Comparison of ENCODE assay signal across 24 mouse cellular contexts in genomic region chr5:35578411-35578810, GRCm38 (mm10). TPM values are rescaled to one million over a fixed set of nuclear protein-coding genes. Genes with fewer than 3 reads are reported as not detected.
DNase-seq lines count a peak whose midpoint lies in the region; ATAC-seq and TF ChIP-seq lines count a peak whose summit lies in the region.
"Had no signal": no experiment of that assay in that cellular context is flagged by ENCODE, and none has a peak within 500 bp of the region (broad histone marks: within the 10 kb centered on the region; RNA-seq: fewer than 3 reads in every experiment).

No protein-coding gene starts in this region.

- no peak for TF ChIP-seq CTCF in MEL (IDR thresholded peaks at IDR 0.05 in 2 of 3, conservative IDR thresholded peaks at IDR 0.05 in 1 of 3; ENCODE audit: control insufficient read depth in 1 of 3, insufficient read depth in 1 of 3, low read depth in 2 of 3, low read length in 3 of 3, poor library complexity in 1 of 3, severe bottlenecking in 1 of 3)

- no peaks in the 10 kb centered on the region for H3K36me3 ChIP-seq in kidney, embryonic 16.5 days (ENCODE audit: insufficient read depth, low read length)
- peaks cover 5% of the 10 kb centered on the region for H3K36me3 ChIP-seq in kidney, embryonic 15.5 days
- peaks cover 0 to 18% of the 10 kb centered on the region in 2 experiments; a peak in 2 of 4 replicates for H3K36me3 ChIP-seq in MEL (ENCODE audit: control insufficient read depth in 1 of 2, insufficient read depth in 2 of 2, low read length in 2 of 2)
- no peaks in the 10 kb centered on the region for H3K36me3 ChIP-seq in midbrain, embryonic 13.5 days
- H3K36me3 ChIP-seq: embryonic facial prominence, embryonic 12.5 days; forebrain, embryonic 15.5 days had no signal

- no peak overlapping the region for H3K9ac ChIP-seq in kidney, embryonic 16.5 days (replicated peaks; ENCODE audit: low read length)
- H3K9ac ChIP-seq in kidney, embryonic 15.5 days, result no peak overlapping the region
- H3K9ac ChIP-seq in MEL (ENCODE audit: control insufficient read depth, low read depth, low read length, poor library complexity, severe bottlenecking), result peak overlapping the region; percentile 30
- H3K9ac ChIP-seq in midbrain, embryonic 13.5 days (replicated peaks), result no peak overlapping the region
- H3K9ac ChIP-seq: embryonic facial prominence, embryonic 12.5 days; forebrain, embryonic 13.5 days; forebrain, embryonic 15.5 days had no signal

- ATAC-seq in kidney, embryonic 16.5 days (ENCODE audit: low FRiP score, low TSS enrichment), result no peak
- no peak for ATAC-seq in kidney, embryonic 15.5 days (replicated peaks; ENCODE audit: low FRiP score)
- ATAC-seq in midbrain, embryonic 13.5 days, result no peak
- ATAC-seq: CD4-positive, CD25-positive, alpha-beta regulatory T cell, adult 4 months; forebrain, embryonic 13.5 days; forebrain, embryonic 15.5 days had no signal

- peak; percentile 51 for DNase-seq in kidney, adult 11 months
- no peak for DNase-seq in kidney, postnatal 10 days
- peak; percentile 47 to 59 for DNase-seq in kidney, adult 8-10 months
- DNase-seq in kidney, postnatal 36 days, result peak; percentile 52 to 54
- no peak for DNase-seq in MEL (ENCODE audit: low read depth, low spot score)
- DNase-seq: adrenal gland, adult 8-10 months; adrenal gland, postnatal 14 days; adrenal gland, postnatal 36 days; B cell, adult 2 months; cerebellum, adult 11-12 months; cerebellum, adult 2 months; cerebellum, adult 9-10 months; cerebellum, postnatal 10 days; cerebellum, postnatal 25 days had no signal

- TF ChIP-seq RAD21 in MEL (IDR thresholded peaks at IDR 0.05; ENCODE audit: low read depth, low read length), result no peak

- no peak for TF ChIP-seq EP300 in MEL (IDR thresholded peaks at IDR 0.05; ENCODE audit: low read depth in 1 of 2, low read length in 2 of 2)

- H3K4me3 ChIP-seq in kidney, embryonic 16.5 days (ENCODE audit: low read length), result no peak overlapping the region
- H3K4me3 ChIP-seq in kidney, embryonic 15.5 days (replicated peaks), result no peak overlapping the region
- H3K4me3 ChIP-seq in MEL (ENCODE audit: control insufficient read depth in 1 of 2, insufficient read depth in 1 of 2, low read depth in 2 of 2, low read length in 2 of 2), result peak overlapping the region; percentile 4 to 13; a peak in 2 of 4 replicates
- no peak overlapping the region for H3K4me3 ChIP-seq in midbrain, embryonic 13.5 days (replicated peaks)
- H3K4me3 ChIP-seq: embryonic facial prominence, embryonic 10.5 days; embryonic facial prominence, embryonic 12.5 days; forebrain, embryonic 13.5 days; forebrain, embryonic 15.5 days had no signal

- H3K27me3 ChIP-seq in kidney, embryonic 16.5 days (ENCODE audit: insufficient read depth, low read length), result no peaks in the 10 kb centered on the region
- H3K27me3 ChIP-seq in kidney, embryonic 15.5 days, result peaks cover 15% of the 10 kb centered on the region
- no peaks in the 10 kb centered on the region for H3K27me3 ChIP-seq in MEL (ENCODE audit: control insufficient read depth in 1 of 2, insufficient read depth in 2 of 2, low read length in 2 of 2)
- H3K27me3 ChIP-seq in midbrain, embryonic 13.5 days, result peaks cover 26% of the 10 kb centered on the region

- no peak overlapping the region for H3K4me2 ChIP-seq in kidney, embryonic 16.5 days (replicated peaks; ENCODE audit: low read depth, low read length)
- no peak overlapping the region for H3K4me2 ChIP-seq in kidney, embryonic 15.5 days
- H3K4me2 ChIP-seq in midbrain, embryonic 13.5 days (replicated peaks), result no peak overlapping the region
- H3K4me2 ChIP-seq: embryonic facial prominence, embryonic 12.5 days; forebrain, embryonic 13.5 days; forebrain, embryonic 15.5 days had no signal

- no peaks in the 10 kb centered on the region for H3K9me3 ChIP-seq in kidney, embryonic 16.5 days (ENCODE audit: low read length)
- H3K9me3 ChIP-seq in kidney, embryonic 15.5 days (replicated peaks), result no peaks in the 10 kb centered on the region
- no peaks in the 10 kb centered on the region for H3K9me3 ChIP-seq in MEL (replicated peaks; ENCODE audit: insufficient read depth, low read length)
- no peaks in the 10 kb centered on the region for H3K9me3 ChIP-seq in midbrain, embryonic 13.5 days
- H3K9me3 ChIP-seq: embryonic facial prominence, embryonic 10.5 days; embryonic facial prominence, embryonic 12.5 days; forebrain, embryonic 13.5 days; forebrain, embryonic 15.5 days; G1E had no signal

- 80% methylated on average over 2 of the region's 2 CpGs for WGBS in kidney, embryonic 16.5 days
- 72% methylated on average over 2 of the region's 2 CpGs for WGBS in kidney, embryonic 15.5 days
- WGBS in midbrain, embryonic 13.5 days, result 75% methylated on average over 2 of the region's 2 CpGs

- H3K79me2 ChIP-seq in MEL (ENCODE audit: control insufficient read depth, insufficient read depth, low read length, poor library complexity), result peaks cover 12% of the 10 kb centered on the region

- no peak overlapping the region for H3K27ac ChIP-seq in kidney, embryonic 16.5 days (ENCODE audit: low read length)
- no peak overlapping the region for H3K27ac ChIP-seq in kidney, embryonic 15.5 days
- H3K27ac ChIP-seq in MEL (ENCODE audit: control insufficient read depth, low read depth, low read length), result peak overlapping the region; percentile 36
- no peak overlapping the region for H3K27ac ChIP-seq in midbrain, embryonic 13.5 days
- H3K27ac ChIP-seq: embryonic facial prominence, embryonic 10.5 days; embryonic facial prominence, embryonic 12.5 days; forebrain, embryonic 13.5 days; forebrain, embryonic 15.5 days had no signal

- no peak for TF ChIP-seq POLR2A in MEL (IDR thresholded peaks at IDR 0.05; ENCODE audit: control insufficient read depth in 1 of 2, insufficient read depth in 1 of 2, low read depth in 1 of 2, low read length in 2 of 2, poor library complexity in 1 of 2)

- peaks cover 22% of the 10 kb centered on the region for H3K4me1 ChIP-seq in kidney, embryonic 16.5 days (ENCODE audit: insufficient read depth, low read length)
- H3K4me1 ChIP-seq in kidney, embryonic 15.5 days, result peaks cover 19% of the 10 kb centered on the region
- H3K4me1 ChIP-seq in MEL (ENCODE audit: control insufficient read depth in 1 of 2, insufficient read depth in 2 of 2, low read length in 2 of 2), result peaks cover 6 to 42% of the 10 kb centered on the region in 2 experiments; a peak in 3 of 4 replicates
- H3K4me1 ChIP-seq in midbrain, embryonic 13.5 days (replicated peaks), result peaks cover 28% of the 10 kb centered on the region

TF ChIP-seq in MEL, 35 proteins besides CTCF, POLR2A, EP300 and RAD21:
- no peak for TF ChIP-seq GATA1 (IDR thresholded peaks at IDR 0.05; ENCODE audit: low read depth, low read length)
- TF ChIP-seq MYC (IDR thresholded peaks at IDR 0.05; ENCODE audit: low read depth, low read length), result 0 out of 2 replicates have a peak, but pooled peaks have one; percentile 2
- TF ChIP-seq ELF1 (IDR thresholded peaks at IDR 0.05; ENCODE audit: low read depth, low read length), result no peak
- no peak for TF ChIP-seq ZC3H11A (IDR thresholded peaks at IDR 0.05; ENCODE audit: low read depth, low read length)
- no peak for TF ChIP-seq MYB (IDR thresholded peaks at IDR 0.05; ENCODE audit: low read depth, low read length)
- 0 out of 2 replicates have a peak, but pooled peaks have one; percentile 4 for TF ChIP-seq E2F4 (IDR thresholded peaks at IDR 0.05; ENCODE audit: borderline replicate concordance, low read depth, low read length)
- no peak for TF ChIP-seq SMC3 (IDR thresholded peaks at IDR 0.05; ENCODE audit: low read depth, low read length)
- TF ChIP-seq UBTF (IDR thresholded peaks at IDR 0.05; ENCODE audit: borderline replicate concordance, insufficient read depth, low read depth, low read length), result no peak
- 0 out of 2 replicates have a peak, but pooled peaks have one; percentile 2 for TF ChIP-seq SIN3A (IDR thresholded peaks at IDR 0.05; ENCODE audit: low read length)

RNA-seq across cellular contexts. Expression of gene Trmt44, which starts 3.5 kb away (rescaled TPM):
- 9.4 and 9.5 TPM in 2 replicates for polyA plus RNA-seq in kidney, embryonic 16.5 days (2015; fragmentation: Nextera tagmentation; extraction: Ambion mirVana)
- 8.3 and 10.1 TPM in 2 replicates for polyA plus RNA-seq in kidney, embryonic 15.5 days (2015; fragmentation: Nextera tagmentation; extraction: Ambion mirVana)
- 13.1 and 16.6 TPM in 2 replicates for total RNA-seq in MEL (2012; rRNA removed)
- 10 to 100 TPM in 1 of 2 experiments, not detected in 1; 14.3 TPM for polyA plus RNA-seq in MEL (2012; ENCODE audit: insufficient read depth in 1 of 2, insufficient read length in 2 of 2, low read depth in 1 of 2, low replicate concordance in 2 of 2, missing spikeins in 1 of 2)
- 7.0 and 7.2 TPM in 2 replicates for polyA plus RNA-seq in midbrain, embryonic 13.5 days (2015; fragmentation: Nextera tagmentation; extraction: Ambion mirVana)

RNA-seq across cellular contexts. Expression of gene Acox3, which starts 4.4 kb away (rescaled TPM):
- 14.4 and 16.6 TPM in 2 replicates for polyA plus RNA-seq in kidney, embryonic 16.5 days (2015; fragmentation: Nextera tagmentation; extraction: Ambion mirVana)
- polyA plus RNA-seq in kidney, embryonic 15.5 days (2015; fragmentation: Nextera tagmentation; extraction: Ambion mirVana), result 12.1 and 12.5 TPM in 2 replicates
- 3.9 and 6.5 TPM in 2 replicates for total RNA-seq in MEL (2012; rRNA removed)
- 10 to 100 TPM in 1 of 2 experiments, not detected in 1; 11.4 TPM for polyA plus RNA-seq in MEL (2012; ENCODE audit: insufficient read depth in 1 of 2, insufficient read length in 2 of 2, low read depth in 1 of 2, low replicate concordance in 2 of 2, missing spikeins in 1 of 2)
- polyA plus RNA-seq in midbrain, embryonic 13.5 days (2015; fragmentation: Nextera tagmentation; extraction: Ambion mirVana), result 15.5 and 17.0 TPM in 2 replicates

RNA-seq across cellular contexts. Expression of gene Cpz, which starts 52.9 kb away (rescaled TPM):
- 6.9 and 7.7 TPM in 2 replicates for polyA plus RNA-seq in kidney, embryonic 16.5 days (2015; fragmentation: Nextera tagmentation; extraction: Ambion mirVana)
- polyA plus RNA-seq in kidney, embryonic 15.5 days (2015; fragmentation: Nextera tagmentation; extraction: Ambion mirVana), result 5.8 and 7.2 TPM in 2 replicates
- total RNA-seq in MEL (2012; rRNA removed), result not detected in 2 replicates
- under 1 TPM in 1 of 2 experiments, not detected in 1; 0.10 TPM for polyA plus RNA-seq in MEL (2012; ENCODE audit: insufficient read depth in 1 of 2, insufficient read length in 2 of 2, low read depth in 1 of 2, low replicate concordance in 2 of 2, missing spikeins in 1 of 2)
- polyA plus RNA-seq in midbrain, embryonic 13.5 days (2015; fragmentation: Nextera tagmentation; extraction: Ambion mirVana), result 1.0 and 1.4 TPM in 2 replicates
- total RNA-seq: CH12.LX had no signal

Comparison
In these comparisons a context has a peak if more than half of its experiments do, and no peak if none do; other contexts are left out.
1. DNase-seq: peak in kidney, adult 11 months (single experiment), kidney, adult 8-10 months (2 of 2) and kidney, postnatal 36 days (2 of 2); none in kidney, postnatal 10 days (single experiment) and MEL (single experiment).
2. H3K4me3 ChIP-seq: peak in MEL (2 of 2); none in kidney, embryonic 16.5 days (single experiment), kidney, embryonic 15.5 days (single experiment) and midbrain, embryonic 13.5 days (single experiment).